Mouse (Mus musculus): Measurements from ENCODE around the gene 1700001P01Rik.
"Not testable (repeated sequence)": the region's sequence is repeated elsewhere in the genome, so short reads cannot be mapped to it uniquely, and the experiment has no call there.

The 1700001P01Rik gene

DNA sequence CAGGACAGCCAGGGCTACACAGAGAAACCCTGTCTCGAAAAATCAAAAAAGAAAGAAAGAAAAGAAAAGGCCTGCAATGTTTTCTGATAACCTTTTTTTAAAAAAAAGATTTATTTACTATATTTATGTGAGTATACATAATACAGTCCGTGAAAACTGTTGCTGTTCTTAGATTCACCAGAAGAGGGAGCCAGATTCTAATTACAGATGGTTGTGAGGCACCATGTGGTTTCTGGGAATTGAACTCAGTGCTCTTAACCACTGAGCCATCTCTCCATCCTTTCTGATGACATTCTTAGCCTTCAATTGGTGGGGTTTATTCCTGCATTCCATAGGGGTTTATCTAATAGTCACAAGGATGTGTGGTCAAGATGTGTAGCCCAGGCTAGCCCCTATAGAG is 17.4 kb upstream of the 1700001P01Rik start:
- peak in 1 of 2 experiments; percentile 78 for DNase-seq

DNA sequence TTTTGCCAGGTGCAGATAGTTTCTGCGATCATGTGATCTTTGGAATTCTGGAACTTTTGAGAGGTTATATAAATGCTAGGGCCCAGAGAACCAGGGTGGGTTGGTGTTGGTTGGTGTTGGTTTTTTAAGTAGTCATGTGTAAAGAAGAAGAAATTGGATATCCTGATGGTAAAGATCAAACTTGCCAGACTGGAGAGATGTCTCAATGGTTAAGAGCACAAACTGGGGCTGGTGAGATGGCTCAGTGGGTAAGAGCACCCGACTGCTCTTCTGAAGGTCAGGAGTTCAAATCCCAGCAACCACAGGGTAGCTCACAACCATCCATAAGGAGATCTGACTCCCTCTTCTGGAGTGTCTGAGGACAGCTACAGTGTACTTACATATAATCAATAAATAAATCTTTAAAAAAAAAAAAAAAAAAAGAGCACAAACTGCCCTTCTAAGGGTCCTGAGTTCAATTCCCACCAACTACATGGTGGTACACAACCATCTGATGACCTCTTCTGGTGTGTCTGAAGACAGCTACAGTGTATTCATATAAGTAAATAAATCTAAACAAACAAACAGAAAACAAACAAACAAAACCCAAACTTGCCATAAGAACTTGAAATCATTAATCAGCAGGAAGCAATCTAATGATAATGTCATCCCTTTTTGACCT is 15.2 kb upstream of the 1700001P01Rik start:
- DNase-seq = not testable (repeated sequence)

DNA sequence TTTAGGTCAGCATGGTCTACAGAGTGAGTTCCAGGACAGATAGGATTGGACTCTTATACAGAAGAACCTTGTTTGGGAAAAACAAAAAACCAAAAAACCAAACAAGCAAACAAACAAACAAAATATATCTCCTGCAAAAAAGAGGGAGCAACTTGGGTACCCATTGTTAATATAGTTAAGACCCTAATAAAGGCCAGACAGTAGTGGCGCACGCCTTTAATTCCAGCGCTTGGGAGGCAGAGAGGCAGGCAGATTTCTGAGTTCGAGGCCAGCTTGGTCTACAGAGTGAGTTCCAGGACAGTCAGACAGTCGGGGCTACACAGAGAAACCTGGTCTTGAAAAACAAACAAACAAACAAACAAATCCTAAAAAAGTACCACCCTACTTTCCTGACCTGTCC is 14.0 kb upstream of the 1700001P01Rik start:
- DNase-seq = no peak

DNA sequence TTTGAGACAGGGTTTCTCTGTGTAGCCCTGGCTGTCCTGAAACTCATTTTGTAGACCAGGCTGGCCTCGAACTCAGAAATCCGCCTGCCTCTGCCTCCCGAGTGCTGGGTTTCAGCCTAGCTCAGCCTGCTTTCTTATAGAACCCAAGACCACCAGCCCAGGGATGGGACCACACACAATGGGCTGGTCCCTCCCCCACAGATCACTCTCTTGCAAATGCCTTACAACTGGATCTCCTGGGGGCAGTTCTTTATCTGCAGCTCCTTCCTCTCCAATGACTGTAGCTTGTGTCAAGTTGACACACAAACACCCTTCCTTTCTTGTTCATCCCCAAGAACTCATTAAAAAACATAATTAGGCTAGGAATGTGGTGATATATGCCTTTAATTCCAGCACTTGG is 12.2 kb upstream of the 1700001P01Rik start:
- no peak for DNase-seq

DNA sequence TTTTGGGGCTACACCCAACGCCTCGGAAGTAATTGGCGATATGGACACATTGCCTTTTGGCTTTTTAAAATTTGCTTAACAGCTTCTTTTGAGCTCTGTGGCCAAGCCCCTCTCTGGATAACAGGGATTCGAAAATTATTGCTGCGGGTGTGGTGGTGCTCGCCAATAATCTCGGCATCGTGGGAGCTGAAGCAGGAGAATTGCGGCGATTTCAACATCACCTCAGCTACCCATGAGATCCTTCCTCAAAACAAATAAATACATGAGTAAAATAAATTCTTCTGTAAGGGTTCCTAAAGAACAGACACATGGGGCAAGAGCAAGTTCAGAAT is 6.8 kb upstream of the 1700001P01Rik start:
- DNase-seq = no peak

DNA sequence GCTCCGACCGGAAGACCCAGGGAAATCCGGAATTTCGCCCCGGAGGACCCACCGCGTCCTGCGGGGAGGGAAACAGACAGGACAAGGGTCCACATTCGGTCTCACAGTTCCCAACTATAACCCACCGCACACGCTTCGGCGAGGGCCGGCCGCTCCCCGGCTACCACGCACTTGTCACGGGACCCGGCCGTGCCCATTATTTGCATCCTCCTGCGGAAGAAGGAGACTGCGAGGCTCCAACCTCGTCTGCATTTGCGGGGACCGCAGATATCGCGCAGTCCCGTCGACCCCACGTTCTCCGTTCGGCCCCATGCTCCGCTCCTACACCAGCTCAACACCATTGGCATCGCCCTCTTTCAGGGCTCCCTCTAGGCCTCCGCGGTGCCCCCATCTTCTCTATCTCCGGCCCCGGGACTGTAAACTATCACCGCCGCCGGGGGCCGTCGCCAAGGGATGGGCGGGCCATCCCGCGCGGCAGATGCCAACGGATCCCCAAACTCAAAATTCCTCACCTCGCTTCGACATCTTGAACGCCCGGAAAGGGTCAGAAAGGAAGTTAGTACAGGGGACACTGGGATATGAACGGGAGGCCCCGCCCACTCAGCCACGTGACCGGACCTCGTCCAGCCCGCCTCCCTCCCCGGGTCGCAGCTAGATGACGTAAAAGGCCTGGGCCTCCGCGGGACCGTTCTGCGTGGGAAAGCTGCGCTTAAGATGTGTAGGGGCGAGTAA is 6.3 kb upstream of the 1700001P01Rik start, which contains the start of gene Rpl23:
Gene Rpl23 (minus strand): TSS at position 606 of the 732 bp plus-strand sequence.
- DNase-seq = peak; percentile 99 to 100

DNA sequence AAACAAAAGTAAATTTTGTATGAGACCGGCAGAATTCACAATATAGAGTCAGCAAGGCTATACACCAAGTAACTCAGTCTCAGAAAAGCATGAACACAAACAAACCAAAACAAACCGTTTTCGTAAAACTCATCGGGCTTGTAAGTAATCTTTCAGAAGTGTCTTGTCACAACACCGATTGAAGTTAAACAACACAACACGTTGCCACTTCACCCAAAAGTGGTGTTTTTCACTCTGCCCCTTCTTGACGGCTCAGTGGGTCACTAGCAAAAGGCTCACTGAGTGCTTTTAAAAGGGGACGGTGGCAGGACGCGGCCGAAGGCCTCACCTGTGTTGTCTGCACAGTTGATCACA is 5.7 kb upstream of the 1700001P01Rik start:
- DNase-seq = no peak

DNA sequence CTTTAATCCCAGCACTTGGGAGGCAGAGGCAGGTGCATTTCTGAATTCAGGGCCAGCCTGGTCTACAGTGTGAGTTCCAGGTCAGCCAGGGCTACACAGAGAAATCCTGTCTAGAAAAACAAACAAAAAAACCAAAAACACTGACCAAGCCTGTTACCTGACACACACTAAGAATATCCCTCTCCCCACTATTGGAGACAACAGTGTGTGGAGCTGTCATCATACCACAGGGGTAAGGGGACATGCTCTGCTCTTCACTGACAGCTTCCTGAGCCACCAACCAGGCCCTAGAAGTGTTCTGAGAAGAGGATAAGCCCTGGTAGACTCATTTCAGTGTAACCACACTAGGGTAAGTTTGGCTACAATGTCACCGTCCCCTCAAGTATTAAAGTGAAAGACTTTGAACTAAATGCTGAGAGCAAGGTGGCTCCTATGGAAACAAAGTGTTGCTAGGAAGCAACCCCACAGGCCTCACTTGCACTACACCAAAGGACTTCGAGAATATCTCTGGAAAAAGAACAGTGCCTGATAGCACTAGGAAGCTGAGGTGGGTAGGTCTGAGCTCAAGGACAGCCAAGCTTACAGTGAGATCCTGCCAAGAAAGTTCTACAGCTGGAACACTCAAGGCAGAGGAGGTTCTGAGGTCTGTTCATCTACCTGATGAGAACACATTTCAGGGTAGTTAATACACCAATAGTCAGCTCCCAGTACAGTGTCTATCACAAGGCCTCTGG is 4.4 kb upstream of the 1700001P01Rik start:
- no peak for DNase-seq

DNA sequence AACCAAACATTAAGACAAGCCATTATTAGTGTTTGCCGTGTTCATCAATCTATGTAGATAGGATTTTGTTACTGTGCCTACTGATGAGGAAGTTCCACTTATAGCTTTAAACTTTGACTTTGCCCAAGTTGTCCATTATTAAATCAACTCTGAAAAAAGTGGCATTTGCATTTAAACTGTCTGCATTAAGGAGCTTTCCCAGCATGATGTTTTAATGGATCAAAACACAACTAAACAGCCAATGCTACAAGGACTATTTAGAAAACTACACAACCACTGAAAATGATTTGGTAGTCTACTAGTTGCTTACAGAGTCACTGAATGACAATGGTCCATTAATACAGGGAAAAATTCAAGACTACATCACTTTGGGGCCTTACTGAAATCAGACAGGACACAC is 3.2 kb upstream of the 1700001P01Rik start:
- no peak for DNase-seq

DNA sequence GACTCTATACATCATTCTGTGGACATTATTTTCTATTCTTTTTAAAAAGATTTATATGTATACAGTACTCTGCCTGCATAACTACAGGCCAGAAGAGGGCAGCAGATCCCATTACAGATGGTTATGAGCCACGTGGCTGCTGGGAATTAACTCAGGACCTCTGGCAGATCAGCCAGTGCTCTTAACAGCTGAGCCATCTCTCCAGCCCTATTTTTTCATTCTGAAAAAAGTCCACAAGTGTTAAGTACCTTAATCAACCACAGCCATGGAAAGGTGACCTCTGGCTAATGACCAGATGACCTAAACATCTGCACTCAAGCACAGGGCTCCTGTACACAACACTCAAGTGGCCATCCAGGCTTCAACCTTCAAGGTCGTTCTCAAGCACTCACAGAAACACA is 1.4 kb upstream of the 1700001P01Rik start:
- DNase-seq = peak in 1 of 2 experiments; percentile 45

DNA sequence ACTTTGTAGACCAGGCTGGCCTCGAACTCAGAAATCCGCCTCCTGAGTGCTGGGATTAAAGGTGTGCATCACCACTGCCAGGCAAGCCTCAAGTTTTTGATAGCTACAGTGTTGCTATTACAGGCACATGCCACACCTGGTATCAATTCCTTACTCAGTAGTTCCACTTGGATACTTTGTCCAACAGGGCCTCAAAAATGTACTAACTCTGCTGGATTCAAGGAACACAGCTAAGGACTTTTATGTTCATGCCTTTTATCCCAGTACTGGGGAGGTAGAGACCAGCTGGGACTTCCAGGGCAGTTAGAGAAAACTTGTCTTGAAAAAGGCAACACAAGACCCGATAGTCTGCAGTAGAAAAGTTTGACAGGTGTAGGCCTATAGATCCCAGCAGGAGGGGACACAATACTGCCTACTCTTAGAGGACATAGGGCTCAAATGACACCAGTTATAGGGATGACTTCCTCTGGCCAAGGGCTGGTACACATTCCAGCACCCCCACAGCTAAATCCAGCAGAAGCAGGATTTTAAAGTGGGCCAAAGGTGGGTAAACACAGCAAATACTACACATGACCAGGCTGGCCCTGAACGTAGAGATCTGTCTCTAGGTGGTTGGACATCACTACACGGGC is 895 bp upstream of the 1700001P01Rik start:
- no peak for DNase-seq

DNA sequence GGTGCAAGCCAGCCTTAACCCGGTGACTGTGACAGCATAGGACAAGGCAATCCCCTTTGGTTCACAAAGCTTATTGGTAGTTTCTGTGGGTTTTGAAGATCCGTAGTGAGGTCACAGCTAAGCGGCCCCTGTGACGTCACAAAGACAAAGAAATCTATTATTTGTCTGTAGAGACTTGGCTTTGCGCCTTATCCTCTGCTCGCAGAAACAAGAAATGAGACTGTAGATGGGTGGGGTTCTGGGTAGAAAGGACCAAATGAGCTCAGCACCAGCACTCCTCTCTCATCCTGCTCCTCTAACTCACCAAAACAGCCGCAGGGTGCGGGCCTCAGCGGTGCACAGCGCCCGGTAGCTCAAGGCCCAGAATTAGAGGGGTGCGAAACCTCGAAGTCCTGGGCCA is 532 bp downstream of the 1700001P01Rik start:
- DNase-seq = no peak

DNA sequence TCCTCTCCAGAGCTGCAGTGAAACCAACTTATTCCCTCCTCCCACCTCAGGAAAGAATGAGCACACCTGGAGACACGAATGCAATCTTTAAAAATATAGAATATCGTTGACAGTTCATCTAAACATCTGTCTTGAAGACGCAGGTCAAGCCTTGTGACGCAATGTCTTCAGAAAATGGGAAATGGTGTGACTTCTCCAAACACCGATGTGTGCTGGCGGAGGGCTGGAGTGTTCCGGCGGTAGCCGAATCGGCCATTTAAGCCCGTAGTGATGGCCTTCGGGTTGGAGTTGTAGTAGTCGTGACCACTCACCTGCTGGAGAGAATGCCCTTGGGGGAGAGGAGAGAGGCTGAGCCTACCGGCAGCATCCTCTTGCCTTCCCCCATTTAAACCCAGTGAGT is 4.3 kb downstream of the 1700001P01Rik start:
- no peak for DNase-seq

DNA sequence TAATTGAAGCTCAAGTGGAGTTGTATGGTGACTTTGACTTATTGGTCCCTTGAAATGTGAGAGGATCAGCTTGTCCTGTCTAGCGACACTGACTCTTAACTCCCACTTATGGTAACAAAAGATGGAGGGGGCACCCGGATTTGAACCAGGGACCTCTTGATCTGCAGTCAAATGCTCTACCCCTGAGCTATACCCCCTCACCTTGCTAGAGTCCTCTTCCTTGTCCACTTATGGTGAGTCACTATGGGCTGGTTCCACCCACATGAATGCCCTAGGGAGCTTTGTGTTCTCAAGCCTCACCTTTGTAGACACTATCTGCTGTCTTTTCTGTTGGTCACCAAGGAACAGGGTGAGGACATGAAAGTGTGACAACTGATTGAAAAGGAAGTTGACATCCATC is 6.0 kb downstream of the 1700001P01Rik start:
- no peak for DNase-seq

DNA sequence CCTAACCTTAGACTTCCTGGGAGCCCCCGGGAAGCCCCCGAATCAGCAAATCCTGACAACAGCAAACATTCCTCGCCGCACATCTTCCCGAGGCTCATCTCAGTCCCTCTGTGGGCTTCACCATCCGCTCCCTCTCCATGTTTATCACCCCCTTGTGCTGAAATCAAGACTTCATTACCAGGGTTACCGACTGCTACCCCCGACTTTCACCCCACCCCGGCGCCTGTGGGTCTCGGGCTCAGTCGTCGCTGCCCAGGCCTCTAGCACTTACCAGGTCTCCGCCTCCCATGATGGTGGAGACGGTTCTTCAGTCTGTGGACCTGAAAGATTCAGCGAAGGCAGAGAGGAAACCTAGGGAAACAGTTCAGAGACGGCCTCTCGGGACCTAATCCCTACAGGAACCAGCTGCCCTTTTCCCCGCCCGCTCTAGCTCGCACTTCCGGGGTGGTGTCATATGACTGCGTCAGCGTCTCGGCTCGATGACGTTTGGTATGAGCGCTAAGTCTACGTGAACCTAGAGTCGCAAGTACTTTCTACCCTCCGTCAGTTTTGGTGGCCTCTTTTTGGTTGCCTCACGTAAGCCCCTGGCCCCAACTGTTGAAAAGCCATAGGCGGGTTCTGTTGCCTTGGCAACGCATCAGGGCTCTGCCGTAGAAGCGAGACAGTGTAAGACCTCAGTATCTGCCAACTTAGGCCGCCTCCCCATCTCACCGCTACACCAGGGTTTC is 9.4 kb downstream of the 1700001P01Rik start, which contains the start of gene Cwc25:
Gene Cwc25 (minus strand): TSS at position 403 of the 728 bp plus-strand sequence.
- peak; percentile 95 to 97 for DNase-seq

DNA sequence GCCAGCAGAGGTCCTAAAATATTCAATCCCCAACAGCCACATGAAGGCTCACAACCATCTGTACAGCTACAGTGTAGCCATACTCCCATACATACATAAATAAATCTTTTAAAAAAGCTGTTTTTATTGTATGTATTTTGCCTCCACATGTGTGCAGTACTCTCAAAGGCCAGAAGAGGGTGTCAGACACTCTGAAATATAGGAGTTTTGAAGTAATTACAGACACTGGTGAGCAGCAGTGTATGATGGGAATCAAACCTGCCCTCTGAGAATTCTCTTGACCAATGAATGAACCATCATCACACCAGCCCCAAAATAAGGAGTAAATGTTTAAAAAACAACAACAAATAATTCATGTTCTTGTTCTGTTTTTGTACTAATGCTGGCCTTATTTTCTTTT is 14.1 kb downstream of the 1700001P01Rik start:
- DNase-seq = no peak

DNA sequence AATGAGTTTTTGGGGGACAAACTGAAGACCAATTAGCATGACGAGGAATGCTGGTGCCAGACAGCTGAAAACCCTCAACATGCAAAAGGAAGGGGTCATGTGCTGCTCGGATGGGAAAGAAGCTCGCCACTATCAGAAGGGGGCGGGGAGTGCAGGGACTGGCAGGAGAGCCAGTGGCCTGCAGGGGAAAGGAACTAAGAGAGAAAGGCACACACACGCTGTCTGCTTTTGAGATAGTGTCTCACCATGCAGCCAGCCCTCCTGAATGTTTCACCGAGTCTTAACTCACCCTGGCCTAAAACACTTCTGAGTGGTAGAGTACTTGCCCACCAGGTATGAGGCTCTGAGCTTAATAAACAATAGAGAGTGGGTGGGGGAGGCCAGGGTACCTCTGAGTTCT is 16.8 kb downstream of the 1700001P01Rik start:
- DNase-seq = no peak

DNA sequence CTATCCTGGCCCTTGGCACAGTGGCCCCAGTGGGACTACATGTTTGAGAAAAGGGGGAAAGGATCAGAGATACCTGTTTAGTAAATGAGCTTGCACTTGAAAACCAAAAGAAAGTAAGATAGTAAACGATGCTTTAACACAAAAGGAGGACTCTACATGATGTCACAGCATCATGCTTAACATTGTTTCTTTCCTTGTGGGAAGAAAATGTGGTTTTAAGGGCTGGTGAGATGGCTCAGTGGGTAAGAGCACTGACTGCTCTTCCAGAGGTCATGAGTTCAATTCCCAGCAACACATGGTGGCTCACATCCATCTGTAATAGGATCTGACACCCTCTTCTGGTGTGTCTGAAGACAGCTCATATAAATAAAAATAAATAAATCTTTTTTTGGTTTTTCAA is 17.6 kb downstream of the 1700001P01Rik start:
- DNase-seq = no peak

DNA sequence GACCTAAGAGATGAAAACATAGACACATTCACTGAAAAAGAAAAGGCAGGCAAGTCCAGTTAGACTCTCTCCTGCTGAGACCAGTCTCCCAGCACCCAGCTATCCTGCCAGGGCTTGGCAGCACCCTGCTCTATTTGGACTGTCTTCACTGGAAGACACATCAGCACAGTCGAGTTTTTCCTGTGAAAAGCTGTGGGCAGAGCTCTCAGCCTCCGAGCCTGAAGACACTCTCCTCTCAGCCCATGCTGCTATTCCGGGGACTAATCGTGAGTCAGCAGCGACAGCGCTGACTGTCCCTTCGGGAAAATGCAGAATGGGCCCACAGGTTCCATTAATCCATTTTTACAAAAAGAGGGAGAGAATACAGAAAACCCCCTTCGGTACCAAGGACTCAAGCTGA is 22.4 kb downstream of the 1700001P01Rik start:
- DNase-seq = no peak

DNA sequence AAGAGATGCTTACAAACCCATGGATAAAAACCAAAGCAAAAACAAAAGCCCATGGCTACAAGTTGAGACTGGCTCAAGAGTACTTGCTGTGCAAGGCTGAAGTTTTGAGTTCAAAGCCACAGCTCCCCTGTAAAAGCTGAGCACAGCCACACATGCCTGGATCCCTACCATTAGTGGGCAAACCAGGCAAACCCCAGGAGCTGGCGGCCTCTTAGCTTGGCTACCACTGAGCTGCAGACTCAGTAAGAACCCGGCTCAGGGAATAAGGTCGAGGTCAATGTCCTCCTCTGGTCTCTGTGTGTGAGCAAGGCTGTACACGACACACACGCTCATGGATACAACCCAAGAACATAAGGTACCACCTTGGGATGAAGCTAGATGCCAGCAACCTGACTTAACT is 27.2 kb downstream of the 1700001P01Rik start:
- no peak for DNase-seq

DNA sequence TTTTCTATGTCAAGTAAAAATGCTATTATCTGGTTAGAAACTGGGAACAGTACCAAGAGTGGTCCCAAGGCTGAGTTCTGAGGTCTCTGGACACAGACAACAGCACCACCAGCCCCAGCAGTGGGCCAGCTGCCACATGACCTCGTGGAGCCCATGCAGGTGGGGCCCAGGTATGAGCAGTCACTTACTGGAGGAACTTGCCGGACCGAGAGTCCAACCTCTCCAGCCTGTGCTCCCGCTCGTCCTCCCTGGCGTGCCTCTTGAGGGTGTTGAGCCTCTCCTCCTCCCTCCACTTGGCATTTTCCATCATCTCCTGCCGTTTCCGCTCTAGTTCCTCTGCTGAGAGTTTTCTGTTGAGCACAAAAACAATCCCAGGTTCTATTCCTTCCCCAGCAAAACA is 27.9 kb downstream of the 1700001P01Rik start:
- no peak for DNase-seq

DNA sequence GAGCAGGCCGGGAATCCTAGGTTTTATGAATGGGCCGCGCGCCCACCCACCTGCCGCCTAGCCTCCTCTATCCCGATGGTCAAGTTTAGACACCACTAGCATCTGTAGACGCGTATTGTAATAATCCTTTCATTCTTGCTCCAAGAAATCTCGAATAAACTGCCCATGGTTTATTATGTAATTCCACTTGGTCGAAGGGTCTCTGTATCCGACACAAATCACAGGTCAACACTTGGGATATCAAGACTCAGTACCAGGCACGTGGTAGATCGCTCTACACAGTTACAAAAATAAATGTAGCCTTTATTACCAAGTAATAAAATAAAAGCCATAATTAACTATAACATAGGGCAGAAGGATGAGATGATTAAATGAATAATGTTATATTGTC is 30.4 kb downstream of the 1700001P01Rik start:
- no peak for DNase-seq

Data from kidney, postnatal 25 days (tissue).